Mouse (Mus musculus) olfactory bulb, adult 2 months (tissue): ENCODE results near the gene Vamp5. TPM values are rescaled to one million over a fixed set of nuclear protein-coding genes. Genes with fewer than 3 reads are reported as not detected.
A peak's percentile ranks its signal among the peaks of the same experiment; 100 is the strongest.

Experiments
- H3K27ac ChIP-seq: fragments of 200-500 bp; 2 replicates; pipeline ENCODE4 v1.5.1; 2012; ENCODE audit warnings: low read depth, low read length; ENCODE audit not compliant: insufficient read depth
- H3K4me1 ChIP-seq: fragments of 200-500 bp; 2 replicates; pipeline ENCODE4 v1.6.1; 2012; ENCODE audit warnings: low read length; ENCODE audit not compliant: control insufficient read depth, insufficient read depth
- H3K4me3 ChIP-seq: fragments of 200-500 bp; 2 replicates; pipeline ENCODE4 v1.5.1; 2012; ENCODE audit warnings: mild to moderate bottlenecking, low read depth, low read length, moderate library complexity; ENCODE audit not compliant: insufficient read depth
- CTCF ChIP-seq: fragments of 200-500 bp; IDR thresholded peaks from 2 replicates; pipeline ENCODE4 v1.5.1; 2012; ENCODE audit warnings: low read depth, mild to moderate bottlenecking, low read length, moderate library complexity; ENCODE audit not compliant: insufficient read depth
- POLR2A ChIP-seq: fragments of 200-500 bp; IDR thresholded peaks from 2 replicates; pipeline ENCODE4 v1.6.1; 2012; ENCODE audit warnings: mild to moderate bottlenecking, low read depth, low read length, moderate library complexity; ENCODE audit not compliant: insufficient read depth
- WGBS: fragments of 180-500 bp; shearing (Covaris S2); methylation state at CpG from one replicate; pipeline ENCODE4 v1.1.7; 2018; 5-methylcytosine and 5-hydroxymethylcytosine counted together
- polyA plus RNA-seq: library from polyadenylated mRNA; stranded (reverse); fragments of >200 nt; gene quantifications from 2 replicates; pipeline ENCODE4 v1.2.4, GENCODE M21; 2012; ENCODE audit warnings: low replicate concordance; ENCODE audit not compliant: missing spikeins, insufficient read depth, insufficient read length

Vamp5 gene
- polyA plus RNA-seq, 1 experiment, result not detected

DNA sequence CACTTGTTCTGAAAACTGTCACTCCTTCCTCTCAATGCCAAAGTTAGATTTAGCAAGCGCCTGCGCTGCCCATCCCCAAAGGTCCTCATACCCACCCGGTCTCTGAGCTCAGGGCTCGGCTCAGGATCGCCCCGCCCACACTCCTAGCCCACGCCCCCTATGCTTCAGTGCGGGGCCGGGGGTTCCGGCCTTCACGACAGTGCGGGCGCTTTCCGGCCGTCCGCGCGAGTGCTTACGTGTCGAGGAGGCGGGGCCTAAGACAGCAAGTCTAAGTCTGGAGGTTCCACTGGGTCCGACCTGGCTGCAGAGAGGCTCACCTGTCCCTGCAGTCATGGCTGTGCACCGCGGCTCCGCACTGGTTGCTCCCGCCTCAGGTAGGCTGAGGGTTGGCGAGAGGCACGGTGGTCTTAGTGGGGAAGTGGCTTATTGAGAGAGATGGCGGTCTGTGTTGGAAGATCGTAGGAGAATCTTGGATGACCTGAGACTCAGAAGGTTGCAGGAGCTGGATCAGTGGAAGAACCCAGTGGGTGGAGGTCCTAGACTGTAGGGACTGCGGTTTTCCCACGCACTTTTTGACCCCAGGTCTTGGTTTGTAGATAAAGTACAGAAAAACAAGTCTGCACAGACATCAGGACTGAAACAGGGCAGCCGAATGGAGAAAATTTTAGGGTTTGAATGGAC is 33.9 kb upstream of the Vamp5 start, which contains the start of gene Ggcx:
TSS of gene Ggcx (plus strand) at position 233 of the 681 bp plus-strand sequence.
- WGBS, result under 1% methylated on average over 33 of the region's 33 CpGs
- peak within 1 kb of the TSS; percentile 46; the same call in 1 of the 2 replicates for H3K27ac ChIP-seq
- TF ChIP-seq POLR2A, result peak; percentile 51
- TF ChIP-seq CTCF, result peak; percentile 11; the same call in 1 of the 2 replicates

DNA sequence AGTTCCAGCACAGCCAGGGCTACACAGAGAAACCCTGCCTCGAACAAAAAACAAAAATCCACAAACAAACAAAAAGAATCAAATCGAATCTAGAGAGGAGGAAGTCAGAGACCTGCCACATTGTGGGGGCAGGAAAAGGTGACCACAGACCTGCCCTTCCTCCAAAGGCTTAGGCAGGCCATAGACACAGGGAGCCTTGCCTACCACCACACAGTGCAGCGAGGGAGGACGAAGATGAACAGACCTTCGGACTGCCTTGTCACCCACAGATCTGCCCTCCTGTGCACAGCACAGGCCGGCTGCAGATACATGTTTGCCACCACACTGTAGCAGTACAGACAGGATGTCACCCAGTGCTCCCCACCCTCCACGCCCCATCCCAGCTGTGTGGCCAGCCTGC is 30.2 kb upstream of the Vamp5 start:
- H3K4me1 ChIP-seq, result peaks cover 4% of the 10 kb centered on the region
- H3K4me3 ChIP-seq, result no peak overlapping the region
- WGBS, result 84% methylated on average over 7 of the region's 7 CpGs
- H3K27ac ChIP-seq, result no peak overlapping the region
- TF ChIP-seq CTCF (no peak), POLR2A (no peak)

More for the DNA sequence above, 33.9 kb upstream of the Vamp5 start, which contains the start of gene Ggcx:
- peaks cover 7% of the 10 kb centered on the region for H3K4me1 ChIP-seq
- H3K4me3 ChIP-seq, result peak within 1 kb of the TSS; percentile 96

DNA sequence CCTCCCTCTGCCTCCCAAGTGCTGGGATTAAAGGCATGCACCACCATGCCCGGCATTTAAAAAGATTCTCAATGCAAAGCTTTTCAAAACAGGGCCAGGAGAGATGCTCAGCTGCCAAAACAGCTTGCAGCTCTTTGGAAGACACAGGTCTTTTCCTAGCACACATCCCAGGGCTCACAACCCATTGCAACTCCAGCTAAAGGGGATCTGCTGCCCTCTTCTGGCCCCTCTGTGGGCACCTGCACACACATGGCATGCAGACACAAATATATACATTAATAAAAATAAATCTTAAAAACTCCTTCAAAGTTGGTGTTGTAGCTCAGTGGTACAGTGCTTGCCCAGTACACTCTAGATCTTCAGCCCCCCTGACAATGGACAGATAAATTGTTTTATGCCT is 29.7 kb upstream of the Vamp5 start:
- no peak overlapping the region for H3K27ac ChIP-seq
- H3K4me1 ChIP-seq, result peaks cover 1% of the 10 kb centered on the region
- no peak overlapping the region for H3K4me3 ChIP-seq
- 19% methylated on average over 1 of the region's 1 CpGs for WGBS
- TF ChIP-seq POLR2A (no peak), CTCF (no peak)

DNA sequence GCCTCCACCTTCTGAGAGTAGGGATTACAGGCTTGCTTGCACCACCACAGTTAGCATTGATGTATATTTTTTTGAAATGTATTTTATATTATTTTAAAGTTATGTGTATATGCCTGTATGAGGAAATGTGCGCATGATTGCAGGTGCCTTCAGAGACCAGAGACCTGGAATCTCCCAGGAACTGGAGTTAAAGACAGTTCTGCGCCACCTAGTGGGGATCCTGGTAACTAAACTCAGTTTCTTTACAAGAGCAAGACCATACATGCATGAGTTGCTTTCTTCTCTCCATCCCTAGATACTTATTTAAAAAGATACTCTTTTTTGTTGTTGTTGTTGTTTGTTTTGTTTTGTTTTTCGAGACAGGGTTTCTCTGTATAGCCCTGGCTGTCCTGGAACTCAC is 29.3 kb upstream of the Vamp5 start:
- TF ChIP-seq POLR2A, result no peak
- TF ChIP-seq CTCF, result no peak
- WGBS, result 13% methylated on average over 3 of the region's 3 CpGs

DNA sequence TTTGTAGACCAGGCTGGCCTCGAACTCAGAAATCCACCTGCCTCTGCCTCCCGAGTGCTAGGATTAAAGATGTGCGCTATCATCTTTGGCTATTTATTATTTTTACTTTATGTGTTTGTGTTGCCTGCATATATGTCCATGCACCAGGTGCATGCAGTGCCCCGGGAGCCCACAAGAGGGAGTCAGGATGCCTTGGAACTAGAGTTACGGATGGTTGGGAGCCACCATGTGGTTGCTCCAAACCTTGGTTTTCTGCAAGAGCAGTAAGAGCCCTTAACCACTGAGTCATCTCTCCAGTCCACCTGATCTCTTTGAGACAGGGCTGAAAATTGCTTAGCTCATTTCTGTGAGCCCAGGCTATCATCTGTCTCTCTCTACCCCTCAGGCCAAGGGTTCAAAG is 26.9 kb upstream of the Vamp5 start:
- TF ChIP-seq CTCF (peak; percentile 87), POLR2A (no peak)
- no peak overlapping the region for H3K27ac ChIP-seq
- under 1% methylated on average over 5 of the region's 5 CpGs for WGBS
- no peaks in the 10 kb centered on the region for H3K4me1 ChIP-seq
- no peak overlapping the region for H3K4me3 ChIP-seq

More for the DNA sequence above, 29.3 kb upstream of the Vamp5 start:
- Histone ChIP-seq H3K4me1 (no peaks in the 10 kb centered on the region; the same call in 1 of the 2 replicates), H3K27ac (no peak overlapping the region), H3K4me3 (no peak overlapping the region)

DNA sequence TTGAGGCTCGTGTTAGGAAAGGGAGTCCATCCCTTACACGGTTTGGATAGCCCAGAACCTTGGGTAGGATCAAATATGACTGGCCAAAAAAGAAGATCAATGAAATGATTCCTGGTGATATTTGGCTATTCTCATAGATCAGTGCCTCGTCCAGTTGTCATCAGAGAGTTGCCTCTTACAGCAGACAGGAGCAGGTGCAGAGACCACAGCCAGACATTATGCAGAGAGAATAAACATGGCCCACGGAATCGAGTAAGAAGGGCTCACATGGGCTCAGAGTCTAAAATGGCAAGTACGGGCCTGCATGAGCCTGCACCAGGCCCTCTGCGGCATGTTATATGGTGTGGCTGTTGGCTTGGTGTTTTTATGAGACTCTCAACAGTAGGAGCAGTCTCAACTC is 25.1 kb upstream of the Vamp5 start:
- WGBS, result 80% methylated on average over 7 of the region's 7 CpGs
- Histone ChIP-seq H3K27ac (no peak overlapping the region), H3K4me3 (no peak overlapping the region)

DNA sequence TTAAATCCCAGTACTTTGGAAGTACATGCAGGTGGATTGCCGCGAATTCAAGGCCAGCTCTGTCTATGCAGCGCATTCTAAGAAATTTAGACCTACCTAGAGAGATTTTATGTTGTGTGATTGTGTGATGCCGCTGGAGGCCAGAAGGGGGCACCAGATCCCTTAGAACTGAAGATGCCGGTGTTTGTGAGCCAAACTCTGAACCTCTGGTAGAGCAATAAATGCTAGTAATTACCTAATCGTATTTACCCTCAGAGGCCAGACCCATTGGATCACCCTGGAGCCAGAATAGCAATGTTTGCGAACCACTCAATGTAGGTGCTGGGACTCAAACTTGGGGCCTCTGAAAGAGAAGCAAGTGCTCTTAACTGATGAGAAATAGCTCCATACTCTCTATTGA is 21.6 kb upstream of the Vamp5 start:
- Histone ChIP-seq H3K4me1 (no peaks in the 10 kb centered on the region), H3K4me3 (no peak overlapping the region), H3K27ac (no peak overlapping the region)
- TF ChIP-seq CTCF, result 0 out of 2 replicates have a peak, but pooled peaks have one; percentile 34
- TF ChIP-seq POLR2A, result no peak
- WGBS, result 16% methylated on average over 7 of the region's 7 CpGs

More for the DNA sequence above, 25.1 kb upstream of the Vamp5 start:
- TF ChIP-seq POLR2A (no peak), CTCF (no peak)
- H3K4me1 ChIP-seq, result no peaks in the 10 kb centered on the region

DNA sequence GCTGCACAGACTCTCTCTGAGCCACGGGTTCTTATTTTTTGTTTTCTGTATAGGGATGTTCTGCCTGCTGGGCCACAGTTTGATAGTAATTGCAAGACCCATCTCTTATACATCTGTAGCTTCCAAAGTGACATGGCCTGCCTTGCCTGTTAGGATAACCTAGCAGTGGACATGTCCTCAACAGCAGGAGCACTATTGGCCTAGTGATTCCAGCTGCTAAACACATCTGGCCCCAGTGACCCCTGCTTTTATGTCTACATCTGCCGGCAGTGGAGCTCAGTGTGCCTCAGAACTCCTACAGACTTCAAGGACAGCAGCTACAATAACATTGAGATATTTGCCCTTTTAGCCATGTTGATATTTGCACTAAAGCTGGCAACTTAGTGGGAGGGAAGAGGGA is 19.7 kb upstream of the Vamp5 start:
- Histone ChIP-seq H3K4me1 (no peaks in the 10 kb centered on the region), H3K27ac (no peak overlapping the region), H3K4me3 (no peak overlapping the region)
- no peak for TF ChIP-seq CTCF
- no peak for TF ChIP-seq POLR2A
- WGBS, result 77% methylated on average over 2 of the region's 2 CpGs

DNA sequence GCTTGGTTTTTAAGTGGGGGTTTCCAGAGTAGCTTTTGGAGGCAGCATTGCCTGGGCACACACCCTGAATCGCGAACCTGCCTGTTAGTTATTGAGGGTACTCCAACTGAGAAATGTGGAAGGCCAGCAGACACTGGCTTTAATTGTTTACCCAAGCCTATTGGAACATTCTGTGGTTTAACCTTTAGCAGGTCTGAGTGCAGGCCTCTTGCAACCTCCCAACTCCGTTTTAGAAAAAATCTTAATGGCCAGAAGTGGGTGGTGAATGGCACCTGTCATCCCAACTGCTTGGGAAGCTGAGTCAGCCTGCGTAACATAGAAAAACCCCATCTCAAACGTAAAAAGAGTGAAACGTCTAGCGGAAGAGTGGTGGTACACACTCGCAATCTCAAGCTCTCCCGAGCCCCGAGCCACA is 16.6 kb upstream of the Vamp5 start:
- TF ChIP-seq POLR2A, result no peak
- no peak for TF ChIP-seq CTCF
- Histone ChIP-seq H3K4me3 (no peak overlapping the region), H3K27ac (no peak overlapping the region), H3K4me1 (no peaks in the 10 kb centered on the region)
- WGBS, result 85% methylated on average over 10 of the region's 10 CpGs
